Mouse (Mus musculus): ENCODE data around the gene Ptchd4. TPM values are rescaled to one million over a fixed set of nuclear protein-coding genes. Genes with fewer than 3 reads are reported as not detected.

Gene Ptchd4
- polyA plus RNA-seq, 1 experiment from 2014 or later = 0.12 TPM

GRCm38 (mm10) chr17:42374881-42375280 lies 59.1 kb downstream of the Ptchd4 start:
- Histone ChIP-seq H3K27me3 (replicated peaks; ENCODE audit: control insufficient read depth, insufficient read depth, low read length) (no peaks in the 10 kb centered on the region), H3K9ac (ENCODE audit: low read depth, low read length) (no peak overlapping the region), H3K4me2 (ENCODE audit: low read depth, low read length) (no peak overlapping the region), H3K27ac (ENCODE audit: low read length) (no peak overlapping the region), H3K4me3 (ENCODE audit: low read length) (no peak overlapping the region), H3K9me3 (ENCODE audit: control insufficient read depth, low read length) (no peaks in the 10 kb centered on the region), H3K4me1 (ENCODE audit: control insufficient read depth, insufficient read depth, low read length) (no peaks in the 10 kb centered on the region), H3K36me3 (ENCODE audit: control insufficient read depth, insufficient read depth, low read length) (no peaks in the 10 kb centered on the region)
- no peak for ATAC-seq
- WGBS = 83% methylated on average over 4 of the region's 4 CpGs

GRCm38 (mm10) chr17:42393086-42393485 lies 77.3 kb downstream of the Ptchd4 start:
- Histone ChIP-seq H3K4me1 (ENCODE audit: control insufficient read depth, insufficient read depth, low read length) (no peaks in the 10 kb centered on the region), H3K27me3 (replicated peaks; ENCODE audit: control insufficient read depth, insufficient read depth, low read length) (no peaks in the 10 kb centered on the region), H3K4me3 (ENCODE audit: low read length) (no peak overlapping the region), H3K27ac (ENCODE audit: low read length) (no peak overlapping the region), H3K4me2 (ENCODE audit: low read depth, low read length) (no peak overlapping the region), H3K9ac (ENCODE audit: low read depth, low read length) (no peak overlapping the region), H3K36me3 (ENCODE audit: control insufficient read depth, insufficient read depth, low read length) (no peaks in the 10 kb centered on the region), H3K9me3 (ENCODE audit: control insufficient read depth, low read length) (no peaks in the 10 kb centered on the region)
- no peak for ATAC-seq

GRCm38 (mm10) chr17:42395299-42395698 lies 79.6 kb downstream of the Ptchd4 start:
- 90% methylated on average over 3 of the region's 3 CpGs for WGBS
- ATAC-seq = no peak
- Histone ChIP-seq H3K9me3 (ENCODE audit: control insufficient read depth, low read length) (no peaks in the 10 kb centered on the region), H3K4me2 (ENCODE audit: low read depth, low read length) (no peak overlapping the region), H3K4me1 (ENCODE audit: control insufficient read depth, insufficient read depth, low read length) (no peaks in the 10 kb centered on the region), H3K36me3 (ENCODE audit: control insufficient read depth, insufficient read depth, low read length) (no peaks in the 10 kb centered on the region), H3K27me3 (replicated peaks; ENCODE audit: control insufficient read depth, insufficient read depth, low read length) (no peaks in the 10 kb centered on the region), H3K27ac (ENCODE audit: low read length) (no peak overlapping the region), H3K9ac (ENCODE audit: low read depth, low read length) (no peak overlapping the region), H3K4me3 (ENCODE audit: low read length) (no peak overlapping the region)

- H3K27me3 ChIP-seq (replicated peaks; ENCODE audit: control insufficient read depth, insufficient read depth, low read length) = no peaks in the 10 kb centered on the region
These were observed 102.7 kb downstream of the Ptchd4 start for GRCm38 (mm10) chr17:42418449-42418848.

GRCm38 (mm10) chr17:42427961-42428360 lies 112.2 kb downstream of the Ptchd4 start:
- Histone ChIP-seq H3K4me1 (ENCODE audit: control insufficient read depth, insufficient read depth, low read length) (no peaks in the 10 kb centered on the region), H3K4me2 (ENCODE audit: low read depth, low read length) (no peak overlapping the region), H3K27ac (ENCODE audit: low read length) (no peak overlapping the region), H3K9me3 (ENCODE audit: control insufficient read depth, low read length) (no peaks in the 10 kb centered on the region), H3K27me3 (replicated peaks; ENCODE audit: control insufficient read depth, insufficient read depth, low read length) (no peaks in the 10 kb centered on the region), H3K4me3 (ENCODE audit: low read length) (no peak overlapping the region), H3K9ac (ENCODE audit: low read depth, low read length) (no peak overlapping the region), H3K36me3 (ENCODE audit: control insufficient read depth, insufficient read depth, low read length) (no peaks in the 10 kb centered on the region)
- no peak for ATAC-seq
- 83% methylated on average over 1 of the region's 1 CpGs for WGBS

More at GRCm38 (mm10) chr17:42418449-42418848, 102.7 kb downstream of the Ptchd4 start:
- Histone ChIP-seq H3K36me3 (ENCODE audit: control insufficient read depth, insufficient read depth, low read length) (no peaks in the 10 kb centered on the region), H3K4me1 (ENCODE audit: control insufficient read depth, insufficient read depth, low read length) (no peaks in the 10 kb centered on the region), H3K27ac (ENCODE audit: low read length) (no peak overlapping the region), H3K9ac (ENCODE audit: low read depth, low read length) (no peak overlapping the region), H3K9me3 (ENCODE audit: control insufficient read depth, low read length) (no peaks in the 10 kb centered on the region), H3K4me2 (ENCODE audit: low read depth, low read length) (no peak overlapping the region), H3K4me3 (ENCODE audit: low read length) (no peak overlapping the region)
- 78% methylated on average over 1 of the region's 1 CpGs for WGBS
- ATAC-seq = no peak

- no peaks in the 10 kb centered on the region for H3K4me1 ChIP-seq (ENCODE audit: control insufficient read depth, insufficient read depth, low read length)
- no peaks in the 10 kb centered on the region for H3K27me3 ChIP-seq (replicated peaks; ENCODE audit: control insufficient read depth, insufficient read depth, low read length)
- H3K4me3 ChIP-seq (ENCODE audit: low read length) = no peak overlapping the region
- no peak overlapping the region for H3K4me2 ChIP-seq (ENCODE audit: low read depth, low read length)
- 81% methylated on average over 2 of the region's 2 CpGs for WGBS
- no peak for ATAC-seq
- no peak overlapping the region for H3K9ac ChIP-seq (ENCODE audit: low read depth, low read length)
- no peaks in the 10 kb centered on the region for H3K9me3 ChIP-seq (ENCODE audit: control insufficient read depth, low read length)
- no peaks in the 10 kb centered on the region for H3K36me3 ChIP-seq (ENCODE audit: control insufficient read depth, insufficient read depth, low read length)
- H3K27ac ChIP-seq (ENCODE audit: low read length) = no peak overlapping the region
These were observed 114.6 kb downstream of the Ptchd4 start for GRCm38 (mm10) chr17:42430380-42430779.

GRCm38 (mm10) chr17:42452235-42452634 lies 136.5 kb downstream of the Ptchd4 start:
- no peak for ATAC-seq
- WGBS = 87% methylated on average over 2 of the region's 2 CpGs

GRCm38 (mm10) chr17:42456441-42456840 lies 140.7 kb downstream of the Ptchd4 start:
- Histone ChIP-seq H3K27ac (ENCODE audit: low read length) (no peak overlapping the region), H3K4me3 (ENCODE audit: low read length) (no peak overlapping the region), H3K9ac (ENCODE audit: low read depth, low read length) (no peak overlapping the region), H3K36me3 (ENCODE audit: control insufficient read depth, insufficient read depth, low read length) (no peaks in the 10 kb centered on the region), H3K4me2 (ENCODE audit: low read depth, low read length) (no peak overlapping the region), H3K4me1 (ENCODE audit: control insufficient read depth, insufficient read depth, low read length) (no peaks in the 10 kb centered on the region), H3K9me3 (ENCODE audit: control insufficient read depth, low read length) (no peaks in the 10 kb centered on the region), H3K27me3 (replicated peaks; ENCODE audit: control insufficient read depth, insufficient read depth, low read length) (no peaks in the 10 kb centered on the region)
- WGBS = 69% methylated on average over 2 of the region's 2 CpGs
- ATAC-seq = no peak

More at GRCm38 (mm10) chr17:42452235-42452634, 136.5 kb downstream of the Ptchd4 start:
- H3K27ac ChIP-seq (ENCODE audit: low read length) = no peak overlapping the region
- H3K4me1 ChIP-seq (ENCODE audit: control insufficient read depth, insufficient read depth, low read length) = no peaks in the 10 kb centered on the region
- no peak overlapping the region for H3K9ac ChIP-seq (ENCODE audit: low read depth, low read length)
- no peaks in the 10 kb centered on the region for H3K27me3 ChIP-seq (replicated peaks; ENCODE audit: control insufficient read depth, insufficient read depth, low read length)
- H3K36me3 ChIP-seq (ENCODE audit: control insufficient read depth, insufficient read depth, low read length) = no peaks in the 10 kb centered on the region
- H3K4me3 ChIP-seq (ENCODE audit: low read length) = no peak overlapping the region
- H3K9me3 ChIP-seq (ENCODE audit: control insufficient read depth, low read length) = no peaks in the 10 kb centered on the region
- H3K4me2 ChIP-seq (ENCODE audit: low read depth, low read length) = no peak overlapping the region

GRCm38 (mm10) chr17:42462726-42463125 lies 147.0 kb downstream of the Ptchd4 start:
- Histone ChIP-seq H3K9ac (ENCODE audit: low read depth, low read length) (no peak overlapping the region), H3K27ac (ENCODE audit: low read length) (no peak overlapping the region), H3K36me3 (ENCODE audit: control insufficient read depth, insufficient read depth, low read length) (no peaks in the 10 kb centered on the region), H3K27me3 (replicated peaks; ENCODE audit: control insufficient read depth, insufficient read depth, low read length) (no peaks in the 10 kb centered on the region), H3K9me3 (ENCODE audit: control insufficient read depth, low read length) (no peaks in the 10 kb centered on the region), H3K4me1 (ENCODE audit: control insufficient read depth, insufficient read depth, low read length) (no peaks in the 10 kb centered on the region), H3K4me3 (ENCODE audit: low read length) (no peak overlapping the region), H3K4me2 (ENCODE audit: low read depth, low read length) (no peak overlapping the region)
- ATAC-seq = no peak

GRCm38 (mm10) chr17:42480173-42480991 lies 164.6 kb downstream of the Ptchd4 start:
- no peak for ATAC-seq
- WGBS = 79% methylated on average over 5 of the region's 5 CpGs
- Histone ChIP-seq H3K36me3 (ENCODE audit: control insufficient read depth, insufficient read depth, low read length) (no peaks in the 10 kb centered on the region), H3K4me2 (ENCODE audit: low read depth, low read length) (no peak overlapping the region), H3K4me3 (ENCODE audit: low read length) (no peak overlapping the region), H3K9ac (ENCODE audit: low read depth, low read length) (no peak overlapping the region), H3K9me3 (ENCODE audit: control insufficient read depth, low read length) (no peaks in the 10 kb centered on the region), H3K4me1 (ENCODE audit: control insufficient read depth, insufficient read depth, low read length) (no peaks in the 10 kb centered on the region), H3K27ac (ENCODE audit: low read length) (no peak overlapping the region), H3K27me3 (replicated peaks; ENCODE audit: control insufficient read depth, insufficient read depth, low read length) (no peaks in the 10 kb centered on the region)

Measured in intestine, embryonic 16.5 days (tissue).